Mouse (Mus musculus) retina, postnatal 1 day (tissue): ENCODE data around the gene Mrps21.
"Not testable (repeated sequence)": the region's sequence is repeated elsewhere in the genome, so short reads cannot be mapped to it uniquely, and the experiment has no call there.

Source experiments
- DNase-seq: peaks from one replicate; pipeline ENCODE4 v3.0.0-alpha.2; 2012

Gene Mrps21

DNA sequence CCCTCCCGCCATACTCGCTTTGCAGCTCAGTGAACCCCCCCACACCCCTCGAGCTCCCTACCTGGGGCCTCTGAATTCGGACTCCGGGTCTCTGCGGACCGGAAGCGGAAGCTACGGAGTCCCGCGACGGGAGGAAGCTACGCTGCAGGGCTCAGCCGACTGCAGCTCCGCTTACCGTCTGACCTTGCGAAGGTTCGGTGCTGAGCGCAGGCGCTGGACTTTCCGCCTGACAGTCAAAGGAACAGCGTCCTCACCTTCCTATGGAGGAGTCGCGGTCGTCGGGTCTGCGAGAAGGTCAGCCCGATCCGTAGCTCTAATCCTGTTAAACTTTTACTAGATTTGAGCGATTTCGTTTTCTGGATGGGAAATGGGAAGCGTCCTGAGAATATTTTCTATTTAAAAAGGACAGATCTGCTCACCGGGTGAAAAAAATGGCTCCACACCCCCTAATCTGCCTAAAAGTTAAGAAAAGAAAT is at the start of gene Mrps21:
TSS of gene Mrps21 (minus strand) at position 128 of the 476 bp plus-strand sequence.
- peak; percentile 92 for DNase-seq

DNA sequence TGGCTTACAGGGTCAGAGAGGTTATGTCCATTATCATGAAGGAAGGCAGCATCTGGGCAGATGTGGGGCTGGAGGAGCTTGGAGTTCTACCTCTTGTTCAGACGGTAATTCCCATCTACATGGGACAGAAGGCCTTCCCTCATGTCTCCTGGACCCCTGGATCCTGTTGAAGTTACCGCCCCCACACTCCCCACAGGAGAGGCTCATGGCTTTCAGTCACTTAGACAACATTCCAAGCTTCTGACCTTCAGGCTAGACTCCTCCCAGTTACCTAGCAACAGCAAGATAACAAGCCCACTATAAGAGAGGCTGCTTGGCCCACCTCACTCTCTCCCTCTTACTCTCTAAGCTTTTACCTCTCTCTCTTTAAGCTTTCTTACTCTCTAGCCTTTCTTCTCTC is 49.2 kb upstream of the Mrps21 start:
- DNase-seq, result not testable (repeated sequence)

DNA sequence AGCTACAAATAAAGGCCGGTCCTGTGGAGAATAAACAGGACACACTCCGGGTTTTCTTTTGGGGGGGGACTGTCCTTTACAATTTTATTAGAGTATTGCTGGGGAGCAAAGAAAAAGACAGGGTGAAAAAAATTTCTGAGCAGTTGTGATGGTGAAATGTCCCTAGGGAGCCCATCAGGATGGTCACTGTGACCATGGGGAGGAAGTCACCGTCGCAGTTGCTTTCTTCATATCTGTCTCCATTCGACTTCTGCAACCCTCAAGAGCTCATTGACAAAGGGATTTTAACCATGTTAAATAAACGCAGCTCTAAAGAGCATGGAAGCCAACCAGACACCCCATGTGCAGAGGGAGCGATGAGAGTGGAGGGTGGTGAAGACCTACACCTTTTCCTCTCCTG is 45.4 kb upstream of the Mrps21 start:
- DNase-seq, result no peak

DNA sequence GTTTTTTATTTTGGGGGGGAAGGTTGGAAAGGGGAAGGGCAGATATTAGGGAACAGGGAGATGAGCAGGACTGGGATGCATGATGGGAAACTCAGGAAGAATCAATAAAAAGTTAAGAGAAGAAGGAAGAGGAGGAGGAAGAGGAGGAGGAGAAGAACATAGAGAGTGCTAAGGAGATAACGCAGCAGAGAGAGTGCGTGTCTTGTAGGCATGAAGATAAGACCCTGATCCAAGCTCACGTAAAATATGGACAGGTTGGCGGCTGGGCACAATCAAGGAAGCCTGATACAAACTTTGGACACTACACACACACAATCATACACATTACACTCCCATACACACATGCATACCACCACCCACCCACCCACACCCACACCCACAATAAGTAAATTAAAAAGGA is 43.4 kb upstream of the Mrps21 start:
- DNase-seq, result no peak

- DNase-seq, result no peak
Measured at GRCm38 (mm10) chr3:95907613-95908012, 36.3 kb upstream of the Mrps21 start.

DNA sequence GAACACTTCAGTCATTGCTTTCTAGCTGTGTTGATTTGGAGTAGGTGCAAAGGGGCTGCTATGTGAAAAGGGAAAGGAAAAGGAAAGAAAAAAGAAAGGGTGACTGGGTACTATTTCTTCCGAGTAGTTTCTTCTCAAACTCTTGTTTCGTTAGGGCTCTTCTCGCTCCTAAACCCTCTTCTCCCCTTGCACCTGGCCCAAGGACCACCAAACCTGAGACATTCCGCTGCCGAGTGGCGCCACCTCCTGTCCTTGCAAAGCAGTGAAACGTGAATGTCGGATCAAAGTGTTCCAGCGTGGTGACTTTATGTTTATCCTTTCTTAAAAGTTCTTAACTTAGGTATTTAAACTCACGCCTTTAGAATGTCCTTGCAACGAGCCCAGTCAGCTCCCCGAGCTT is 35.5 kb upstream of the Mrps21 start:
- DNase-seq, result peak; percentile 73

DNA sequence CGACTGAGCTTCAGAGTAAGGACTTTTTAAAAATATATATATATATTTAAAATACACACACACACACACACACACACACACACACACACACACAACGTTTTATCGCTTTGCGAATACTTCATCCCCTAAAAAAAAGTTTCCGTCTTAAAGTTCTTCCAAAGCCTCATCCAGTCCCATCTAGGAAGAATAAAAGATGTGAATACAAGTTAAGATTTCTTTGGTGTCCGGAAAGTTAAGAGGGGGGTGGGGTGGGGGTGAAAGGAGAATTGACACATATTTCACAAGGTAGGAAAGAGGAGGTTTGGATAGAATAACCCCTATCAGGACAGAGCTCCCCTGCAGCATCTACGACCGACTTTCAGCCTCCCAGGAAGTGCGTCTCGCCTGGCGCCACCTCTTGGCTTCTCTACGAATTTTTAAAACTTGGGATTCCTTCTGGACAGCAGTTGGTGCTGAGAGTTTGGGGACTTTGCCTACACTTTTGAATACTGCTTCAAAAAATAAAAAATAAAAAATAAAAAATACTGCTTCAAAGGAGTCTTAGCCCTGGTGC is 34.7 kb upstream of the Mrps21 start:
- DNase-seq, result peak; percentile 75

DNA sequence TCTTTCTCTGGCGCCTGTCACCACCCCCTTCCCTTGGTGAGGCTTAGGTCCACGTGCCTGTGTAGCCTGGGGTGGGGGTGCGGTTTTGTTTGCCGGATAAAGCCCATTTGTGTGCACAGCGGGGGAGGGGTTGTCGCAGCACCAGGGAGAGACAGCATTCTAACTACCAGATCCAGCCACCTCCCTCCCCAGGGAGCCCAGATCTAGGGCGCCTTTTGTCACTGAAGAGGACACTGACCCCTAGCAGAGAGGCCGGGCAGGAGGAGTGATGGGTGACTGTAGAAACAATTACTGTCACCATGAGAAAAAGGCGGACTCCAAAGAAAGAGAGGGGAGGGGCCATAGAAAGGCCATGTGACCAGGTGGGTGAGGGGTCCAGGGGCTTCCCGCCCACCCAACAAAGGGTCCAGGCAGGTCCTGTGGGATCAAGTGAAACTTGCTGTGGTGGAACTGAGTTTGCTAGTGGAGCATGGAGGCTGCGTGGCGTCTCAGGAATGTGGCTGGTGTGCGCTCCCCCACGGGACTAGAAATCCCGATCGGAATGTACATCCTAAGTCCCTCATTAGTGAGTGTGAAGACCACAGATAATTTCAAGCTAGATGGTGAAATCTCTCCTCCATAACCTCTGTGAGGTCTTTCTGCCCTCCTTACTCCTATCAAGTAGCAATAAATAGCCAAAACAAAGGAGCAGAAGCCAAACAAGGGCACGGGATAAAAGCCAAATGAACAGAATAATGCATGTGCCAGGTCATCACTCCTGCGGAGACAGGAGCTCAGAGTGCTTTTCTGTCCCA is 34.0 kb upstream of the Mrps21 start:
- peak; percentile 86 for DNase-seq

DNA sequence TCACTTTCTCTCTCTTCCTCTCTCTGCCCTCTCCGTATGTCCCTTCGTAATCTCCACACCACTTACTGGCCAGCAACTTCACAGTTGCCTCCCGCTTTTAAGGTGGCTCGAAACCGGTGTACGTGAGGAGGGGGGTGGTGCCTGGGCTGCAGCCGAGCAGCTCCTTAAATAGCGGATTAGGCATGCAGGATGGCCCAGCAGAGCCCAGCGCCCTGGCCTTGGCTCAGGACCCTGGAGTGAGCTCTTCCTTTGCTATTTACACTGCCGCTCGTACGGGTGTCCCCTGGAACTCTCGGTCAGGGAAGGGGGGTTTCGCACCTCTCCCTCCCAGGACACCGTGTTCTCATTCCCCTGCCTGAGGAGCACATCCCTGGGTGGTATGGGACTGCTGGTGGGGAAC is 33.2 kb upstream of the Mrps21 start, which contains the start of gene Car14:
TSS of gene Car14 (minus strand) at position 124 of the 400 bp plus-strand sequence.
- DNase-seq, result peak; percentile 42

- peak; percentile 40 for DNase-seq
Measured at GRCm38 (mm10) chr3:95903753-95904502, 32.6 kb upstream of the Mrps21 start.

DNA sequence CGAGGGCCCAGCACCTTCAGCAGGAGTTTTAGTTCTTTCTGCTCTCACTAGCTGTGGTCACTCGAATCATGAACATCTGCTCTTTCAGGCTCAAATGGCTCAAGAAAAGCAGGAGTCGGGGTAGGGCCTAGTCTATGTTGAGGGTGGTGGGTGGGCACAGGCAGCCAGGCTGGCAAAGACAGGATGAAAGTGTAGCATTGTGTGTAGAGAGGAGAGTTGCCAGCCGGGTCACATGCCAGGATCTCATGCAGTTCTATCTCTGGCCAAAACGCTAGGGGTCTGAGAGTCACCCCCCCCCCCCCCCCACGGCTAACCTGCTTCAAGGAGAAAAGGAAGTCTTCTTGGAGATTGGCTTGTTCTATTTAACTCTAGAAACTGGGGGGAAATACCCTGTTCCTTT is 31.3 kb upstream of the Mrps21 start:
- DNase-seq, result no peak

DNA sequence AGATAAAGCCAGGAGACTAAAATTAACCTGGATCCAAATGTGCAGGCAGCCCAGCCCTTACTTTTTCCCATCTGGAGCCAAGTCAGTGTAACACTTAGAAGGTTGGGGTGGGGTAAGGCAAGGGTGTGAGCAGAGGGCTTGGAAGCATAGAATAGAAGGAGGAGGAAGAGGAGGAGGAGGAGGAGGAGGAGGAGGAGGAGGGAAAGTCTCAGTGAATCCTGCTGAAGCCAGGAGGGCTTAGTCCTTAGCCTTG is 31.0 kb upstream of the Mrps21 start:
- no peak for DNase-seq

DNA sequence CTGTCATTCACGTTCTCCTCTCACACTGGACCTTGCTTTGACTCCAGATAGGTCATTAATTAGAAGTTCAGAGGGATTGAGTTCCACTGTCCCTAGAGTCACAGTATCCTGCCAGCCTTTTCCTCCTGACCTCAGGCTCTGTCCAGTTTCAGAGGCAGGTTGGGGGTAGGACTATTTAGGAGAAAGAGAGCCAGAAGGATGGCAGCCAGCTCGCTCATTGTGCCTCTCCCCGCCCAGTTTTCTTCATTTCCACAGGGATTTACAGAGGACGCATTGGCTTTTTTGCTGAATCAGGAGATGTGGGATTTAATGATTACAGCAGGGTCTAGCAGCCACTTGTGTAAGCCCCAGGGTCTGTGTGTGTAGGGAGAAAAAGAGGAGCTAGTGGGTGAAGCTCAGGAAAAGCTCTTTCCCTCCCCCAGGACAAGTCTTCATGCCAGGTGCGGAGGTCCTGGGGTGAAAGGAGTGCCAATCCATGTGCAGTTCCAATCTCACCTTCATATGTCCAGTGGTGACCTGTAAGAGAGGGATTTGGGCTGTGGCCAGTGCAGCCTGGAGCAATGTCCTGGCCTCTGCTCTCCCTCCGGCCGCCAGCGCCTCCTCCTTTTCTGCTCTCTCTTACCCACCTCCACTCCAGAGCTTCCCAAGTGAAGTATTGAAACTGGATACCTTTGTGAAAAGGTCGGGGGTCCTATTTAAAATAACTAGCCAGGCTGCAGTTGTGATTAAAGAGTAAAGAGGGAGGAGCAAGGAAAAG is 30.5 kb upstream of the Mrps21 start:
- no peak for DNase-seq

DNA sequence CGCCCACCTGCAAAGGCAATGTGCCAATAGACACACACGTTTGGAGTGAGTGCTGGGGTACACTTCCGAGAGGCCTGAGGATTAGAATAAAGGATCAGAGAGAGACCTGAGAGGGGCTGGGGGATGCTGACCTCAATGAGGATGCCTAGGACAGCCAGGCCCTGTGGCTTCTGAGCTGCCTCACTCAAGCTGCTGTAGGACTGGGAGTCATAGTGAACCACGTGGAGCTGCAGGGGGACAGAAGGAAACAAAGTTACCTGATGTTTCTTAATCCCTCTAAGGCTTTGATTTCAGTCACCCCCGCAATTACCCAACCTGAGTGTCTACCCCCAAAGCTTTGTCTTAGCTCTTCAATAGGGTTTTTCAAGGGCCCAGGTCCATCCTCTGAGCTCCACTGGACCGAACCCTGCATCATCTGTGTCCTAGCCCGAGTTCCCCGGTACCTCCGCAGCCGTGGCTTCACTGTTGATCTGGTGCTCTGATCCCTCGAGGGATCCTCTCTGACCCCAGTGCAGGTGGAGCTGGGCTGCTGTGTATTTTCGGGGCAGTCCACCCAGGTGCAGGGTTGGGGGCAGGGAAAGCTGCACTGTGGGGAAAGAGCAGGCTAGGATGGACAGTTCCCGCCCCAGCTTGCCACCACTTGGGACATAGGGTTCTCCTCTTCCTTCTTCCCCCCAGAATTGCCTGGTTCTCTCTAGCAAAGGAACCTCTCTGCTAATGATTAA is 28.6 kb upstream of the Mrps21 start:
- no peak for DNase-seq

- DNase-seq, result not testable (repeated sequence)
Measured at GRCm38 (mm10) chr3:95895501-95895900, 24.2 kb upstream of the Mrps21 start.

DNA sequence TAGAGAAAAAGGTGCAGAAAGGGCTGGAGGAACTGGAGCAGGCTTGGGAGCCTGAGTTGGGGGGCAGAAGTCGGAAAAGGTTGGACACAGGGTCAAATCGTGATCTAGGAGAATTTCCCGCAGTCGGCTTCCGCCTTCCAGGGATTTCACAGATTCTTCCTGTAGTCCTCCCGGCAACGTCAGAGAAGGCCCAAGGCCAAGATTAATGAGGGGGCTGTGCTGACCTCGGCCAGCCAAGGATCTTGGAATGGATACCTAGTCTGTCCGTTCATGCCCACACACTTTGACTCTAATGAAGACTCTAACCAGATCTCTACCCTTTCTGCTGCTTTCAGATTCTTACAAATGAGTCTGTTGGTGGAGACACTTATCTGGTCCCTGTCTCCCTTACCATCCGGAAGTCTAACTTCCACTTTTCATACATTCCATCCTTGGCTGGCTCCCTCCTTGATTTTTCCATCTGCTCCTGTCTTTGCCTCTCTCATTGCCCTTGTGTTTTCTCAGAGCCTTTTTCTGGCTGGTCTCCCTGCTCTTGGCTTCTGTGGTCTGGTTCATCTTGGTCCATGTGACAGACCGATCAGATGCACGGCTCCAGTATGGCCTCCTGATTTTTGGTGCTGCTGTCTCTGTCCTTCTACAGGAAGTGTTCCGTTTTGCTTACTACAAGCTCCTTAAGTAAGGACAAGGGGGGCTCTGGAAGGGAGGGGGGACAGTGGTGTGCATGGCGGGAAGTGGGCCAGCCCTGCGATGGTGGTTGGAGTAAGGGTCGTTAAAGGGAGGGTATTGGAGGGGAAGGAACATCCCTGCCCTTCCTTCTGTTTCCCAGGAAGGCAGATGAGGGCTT is 23.2 kb upstream of the Mrps21 start:
- peak; percentile 41 for DNase-seq

DNA sequence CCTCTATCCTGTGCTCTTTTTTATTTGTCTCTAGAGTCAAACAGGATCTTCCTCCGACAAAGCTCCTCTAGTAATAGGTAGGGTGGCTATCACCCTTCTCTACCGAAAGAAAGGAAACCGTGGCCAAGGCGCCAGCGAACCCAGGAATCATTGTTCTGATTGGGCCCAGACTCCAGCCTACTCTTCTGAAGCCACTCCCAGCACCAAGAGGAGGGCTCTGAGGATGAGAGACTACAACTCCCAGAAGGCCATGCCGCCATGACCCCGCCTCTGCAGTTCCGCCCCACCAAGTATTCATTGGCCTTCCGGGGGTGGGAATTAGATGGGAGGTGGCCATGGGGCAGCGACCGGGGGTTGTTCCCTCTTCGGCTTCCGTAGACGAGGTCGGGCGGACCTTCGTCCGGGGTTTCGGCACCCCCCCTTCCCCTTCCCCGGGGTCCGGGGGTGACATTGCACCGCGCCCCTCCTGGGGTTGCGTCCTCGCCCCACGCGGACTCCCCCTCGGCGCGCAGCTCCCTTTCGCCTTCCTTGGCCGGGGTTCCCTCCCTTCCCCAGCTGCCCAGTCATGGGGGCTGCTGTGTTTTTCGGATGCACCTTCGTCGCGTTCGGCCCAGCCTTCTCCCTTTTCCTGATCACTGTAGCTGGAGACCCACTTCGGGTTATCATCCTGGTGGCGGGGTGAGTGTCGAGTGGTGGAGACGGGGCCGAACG is 22.4 kb upstream of the Mrps21 start, which contains the start of gene Aph1a:
TSS of gene Aph1a (plus strand) at position 364 of the 711 bp plus-strand sequence.
- peak; percentile 99 for DNase-seq

- DNase-seq, result no peak
Measured at GRCm38 (mm10) chr3:95893126-95893525, 21.8 kb upstream of the Mrps21 start.

- no peak for DNase-seq
Measured at GRCm38 (mm10) chr3:95892066-95893052, 21.0 kb upstream of the Mrps21 start.
